Mouse (Mus musculus) stomach, embryonic 16.5 days (tissue): ENCODE results near the gene Rnf20. TPM values are rescaled to one million over a fixed set of nuclear protein-coding genes. Genes with fewer than 3 reads are reported as not detected.

Experiments
- ATAC-seq: fragments of 200-750 bp; cut with Nextera tagmentation; 2 replicates; pipeline ENCODE4 v1.8.0; 2017; ENCODE audit warnings: moderate number of reproducible peaks, moderate TSS enrichment; ENCODE audit not compliant: insufficient read depth, low FRiP score
- H3K27ac ChIP-seq: fragments of 300-500 bp; sonication (generic); 2 replicates; pipeline ENCODE4 v1.5.1; 2014; ENCODE audit warnings: low read length
- H3K27me3 ChIP-seq: fragments of 300-500 bp; sonication (generic); 2 replicates; pipeline ENCODE4 v1.6.1; 2014; ENCODE audit warnings: low read length, control low read depth, mixed read lengths; ENCODE audit not compliant: control insufficient read depth, insufficient read depth
- H3K36me3 ChIP-seq: fragments of 300-500 bp; sonication (generic); 2 replicates; pipeline ENCODE4 v1.6.1; 2014; ENCODE audit warnings: low read length; ENCODE audit not compliant: control insufficient read depth, insufficient read depth
- H3K4me1 ChIP-seq: fragments of 300-500 bp; sonication (generic); 2 replicates; pipeline ENCODE4 v1.6.1; 2014; ENCODE audit warnings: low read length, control low read depth, mixed read lengths; ENCODE audit not compliant: control insufficient read depth, insufficient read depth
- H3K4me2 ChIP-seq: fragments of 300-500 bp; sonication (generic); 2 replicates; pipeline ENCODE4 v1.6.1; 2014; ENCODE audit warnings: low read depth, low read length, mixed read lengths
- H3K4me3 ChIP-seq: fragments of 300-500 bp; sonication (generic); replicated peaks from 2 replicates; pipeline ENCODE4 v1.5.1; 2014; ENCODE audit warnings: mild to moderate bottlenecking, low read length
- H3K9ac ChIP-seq: fragments of 300-500 bp; sonication (generic); 2 replicates; pipeline ENCODE4 v1.6.1; 2014; ENCODE audit warnings: low read length
- H3K9me3 ChIP-seq: fragments of 300-500 bp; sonication (generic); replicated peaks from 2 replicates; pipeline ENCODE4 v1.6.1; 2016; ENCODE audit warnings: low read length, control low read depth; ENCODE audit not compliant: control insufficient read depth
- WGBS: fragments of 180-500 bp; shearing (Covaris S2); extraction: QIAGEN DNeasy Blood & Tissue Kit; methylation state at CpG from one replicate; pipeline ENCODE4 v1.1.7; 2014; 5-methylcytosine and 5-hydroxymethylcytosine counted together
- polyA plus RNA-seq: library from polyadenylated mRNA; unstranded; fragments of >200 nt; fragmentation: Nextera tagmentation; extraction: Ambion mirVana; gene quantifications from 2 replicates; pipeline ENCODE4 v1.2.1, GENCODE M21; 2015

Gene Rnf20
- polyA plus RNA-seq, 1 experiment from 2014 or later, result 33.0 TPM

- ATAC-seq, result peak; percentile 63
- Histone ChIP-seq H3K36me3 (peaks cover 4% of the 10 kb centered on the region; the same call in 1 of the 2 replicates), H3K27ac (peak overlapping the region; percentile 95), H3K9me3 (no peaks in the 10 kb centered on the region), H3K9ac (peak overlapping the region; percentile 92), H3K4me1 (peaks cover 2% of the 10 kb centered on the region; the same call in 1 of the 2 replicates), H3K4me2 (peak overlapping the region; percentile 63), H3K27me3 (no peaks in the 10 kb centered on the region), H3K4me3 (peak overlapping the region; percentile 95)
- under 1% methylated on average over 30 of the region's 30 CpGs for WGBS
Observed at GRCm38 (mm10) chr4:49632139-49632481, 304 bp downstream of the Rnf20 start.

- Histone ChIP-seq H3K36me3 (peaks cover 19% of the 10 kb centered on the region), H3K4me1 (peaks cover 2% of the 10 kb centered on the region; the same call in 1 of the 2 replicates), H3K27ac (no peak overlapping the region), H3K9ac (no peak overlapping the region), H3K9me3 (no peaks in the 10 kb centered on the region), H3K4me3 (no peak overlapping the region), H3K27me3 (no peaks in the 10 kb centered on the region), H3K4me2 (no peak overlapping the region)
- ATAC-seq, result no peak
- 93% methylated on average over 11 of the region's 11 CpGs for WGBS
Observed at GRCm38 (mm10) chr4:49637821-49638220, 6.0 kb downstream of the Rnf20 start.

DNA sequence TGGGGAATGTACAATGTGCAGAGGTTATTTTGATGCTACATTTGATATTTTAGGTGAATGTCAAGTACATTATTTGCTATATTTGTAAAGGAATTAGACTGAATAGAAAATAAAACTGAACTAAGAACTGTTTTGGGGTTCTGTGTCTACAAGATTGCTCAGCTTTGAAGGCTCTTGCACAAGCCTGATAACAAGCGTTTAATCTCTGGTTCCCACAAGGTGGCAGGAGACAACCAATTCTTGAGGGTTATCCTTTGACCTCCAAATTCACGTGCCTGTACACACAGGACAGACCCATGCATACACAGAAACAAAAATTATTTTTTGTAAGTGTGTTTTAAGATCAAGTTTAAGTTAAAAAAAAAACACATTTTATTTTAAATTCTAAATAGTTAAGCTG, 8.1 kb downstream of the Rnf20 start:
- 63% methylated on average over 2 of the region's 2 CpGs for WGBS
- no peak overlapping the region for H3K9ac ChIP-seq
- ATAC-seq, result no peak
- H3K27me3 ChIP-seq, result no peaks in the 10 kb centered on the region
- no peak overlapping the region for H3K27ac ChIP-seq
- no peak overlapping the region for H3K4me2 ChIP-seq
- H3K4me3 ChIP-seq, result no peak overlapping the region
- no peaks in the 10 kb centered on the region for H3K4me1 ChIP-seq
- peaks cover 22% of the 10 kb centered on the region for H3K36me3 ChIP-seq
- H3K9me3 ChIP-seq, result no peaks in the 10 kb centered on the region

GRCm38 (mm10) chr4:49659421-49659820, 27.6 kb downstream of the Rnf20 start:
- Histone ChIP-seq H3K27me3 (no peaks in the 10 kb centered on the region), H3K27ac (no peak overlapping the region), H3K4me2 (no peak overlapping the region), H3K9ac (no peak overlapping the region), H3K4me1 (no peaks in the 10 kb centered on the region), H3K9me3 (no peaks in the 10 kb centered on the region), H3K36me3 (peaks cover 19% of the 10 kb centered on the region), H3K4me3 (no peak overlapping the region)
- ATAC-seq, result no peak
- WGBS, result 88% methylated on average over 1 of the region's 1 CpGs

DNA sequence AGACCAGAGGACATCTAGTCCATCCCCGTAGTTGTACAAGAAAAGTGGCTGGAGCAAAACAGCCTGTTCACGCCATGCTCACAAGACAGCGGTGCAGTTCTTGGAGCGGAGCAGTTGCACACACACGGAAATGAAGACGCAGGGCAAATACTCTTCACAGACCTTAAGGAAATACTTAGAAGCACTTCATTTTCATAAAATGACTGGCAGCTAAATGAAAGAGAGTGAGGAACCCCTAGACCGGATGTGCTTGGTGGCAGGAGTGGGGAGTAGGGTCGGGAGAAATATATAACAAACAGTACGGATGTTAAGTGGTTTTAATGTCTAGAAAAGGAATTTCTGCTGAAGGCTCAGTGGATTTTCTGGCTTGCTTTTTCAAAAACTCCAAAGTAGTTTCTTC, 29.9 kb downstream of the Rnf20 start:
- no peaks in the 10 kb centered on the region for H3K27me3 ChIP-seq
- H3K9me3 ChIP-seq, result no peaks in the 10 kb centered on the region
- no peaks in the 10 kb centered on the region for H3K4me1 ChIP-seq
- no peak overlapping the region for H3K4me3 ChIP-seq
- H3K36me3 ChIP-seq, result peaks cover 8% of the 10 kb centered on the region; the same call in 1 of the 2 replicates
- no peak overlapping the region for H3K9ac ChIP-seq
- 93% methylated on average over 9 of the region's 9 CpGs for WGBS
- no peak overlapping the region for H3K27ac ChIP-seq
- ATAC-seq, result no peak
- H3K4me2 ChIP-seq, result no peak overlapping the region

DNA sequence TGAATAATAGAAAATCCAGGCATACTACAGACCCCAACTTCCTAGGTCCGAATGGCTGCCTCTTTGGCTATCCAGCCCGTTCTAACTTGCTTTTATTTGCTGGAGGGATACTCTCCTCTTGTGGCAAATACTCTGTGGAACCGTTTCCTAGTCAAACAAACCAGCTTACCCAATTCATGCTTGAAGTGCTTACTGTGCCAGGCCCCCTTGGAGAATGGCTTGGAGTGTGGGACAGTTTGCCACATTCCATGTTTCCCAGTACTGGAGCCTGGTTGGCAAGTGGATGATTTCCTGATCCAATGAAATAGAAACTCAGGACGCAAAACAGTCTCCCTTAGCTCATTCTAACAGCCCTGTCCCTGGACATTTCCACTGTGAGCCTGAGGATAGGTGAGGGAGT, 30.4 kb downstream of the Rnf20 start:
- Histone ChIP-seq H3K36me3 (peaks cover 7% of the 10 kb centered on the region; the same call in 1 of the 2 replicates), H3K27me3 (no peaks in the 10 kb centered on the region), H3K4me1 (no peaks in the 10 kb centered on the region), H3K9ac (no peak overlapping the region), H3K9me3 (no peaks in the 10 kb centered on the region), H3K4me2 (no peak overlapping the region), H3K27ac (no peak overlapping the region), H3K4me3 (no peak overlapping the region)
- ATAC-seq, result no peak
- WGBS, result 80% methylated on average over 4 of the region's 4 CpGs

- Histone ChIP-seq H3K27ac (no peak overlapping the region), H3K4me3 (no peak overlapping the region), H3K9me3 (no peaks in the 10 kb centered on the region), H3K36me3 (peaks cover 3% of the 10 kb centered on the region; the same call in 1 of the 2 replicates), H3K4me1 (no peaks in the 10 kb centered on the region), H3K9ac (no peak overlapping the region), H3K27me3 (no peaks in the 10 kb centered on the region), H3K4me2 (no peak overlapping the region)
- WGBS, result 82% methylated on average over 5 of the region's 5 CpGs
- no peak for ATAC-seq
Observed at GRCm38 (mm10) chr4:49664850-49665249, 33.0 kb downstream of the Rnf20 start.

DNA sequence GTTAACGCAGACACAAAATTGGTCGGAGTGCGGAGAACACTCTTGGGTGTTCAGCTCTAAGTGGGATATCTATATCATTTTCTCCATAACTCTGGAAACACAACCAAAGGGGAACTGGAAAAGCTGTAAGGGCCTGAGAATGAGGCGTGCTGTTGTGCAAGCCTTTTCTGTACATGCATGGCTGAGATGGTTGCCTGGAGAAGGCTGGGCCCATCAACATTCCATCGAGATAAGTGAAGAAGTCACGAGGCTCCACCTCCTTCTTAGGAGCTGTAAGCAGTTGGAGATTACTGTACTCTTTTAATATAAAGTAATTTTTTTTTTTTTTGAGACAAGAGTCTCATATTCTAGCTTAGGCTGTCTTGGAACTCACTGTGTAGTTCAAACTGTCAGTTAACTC, 44.3 kb downstream of the Rnf20 start:
- Histone ChIP-seq H3K4me3 (no peak overlapping the region), H3K36me3 (no peaks in the 10 kb centered on the region), H3K9me3 (no peaks in the 10 kb centered on the region), H3K27me3 (no peaks in the 10 kb centered on the region), H3K4me1 (no peaks in the 10 kb centered on the region), H3K4me2 (no peak overlapping the region), H3K9ac (no peak overlapping the region), H3K27ac (no peak overlapping the region)
- 79% methylated on average over 6 of the region's 6 CpGs for WGBS
- ATAC-seq, result no peak

GRCm38 (mm10) chr4:49676790-49677189, 45.0 kb downstream of the Rnf20 start:
- 70% methylated on average over 7 of the region's 7 CpGs for WGBS
- Histone ChIP-seq H3K4me3 (no peak overlapping the region), H3K9ac (no peak overlapping the region), H3K9me3 (no peaks in the 10 kb centered on the region), H3K27ac (no peak overlapping the region), H3K4me1 (no peaks in the 10 kb centered on the region), H3K36me3 (no peaks in the 10 kb centered on the region), H3K27me3 (no peaks in the 10 kb centered on the region), H3K4me2 (no peak overlapping the region)
- ATAC-seq, result no peak
